Mouse (Mus musculus) lung, postnatal 0 days (tissue): Measurements from ENCODE around the gene Dhx16. TPM values are rescaled to one million over a fixed set of nuclear protein-coding genes. Genes with fewer than 3 reads are reported as not detected.

Experiments used
- ATAC-seq: fragments of 200-750 bp; cut with Nextera tagmentation; 2 replicates; pipeline ENCODE4 v1.8.0; 2017; ENCODE audit warnings: moderate library complexity
- DNase-seq: peaks from one replicate; pipeline ENCODE4 v3.0.0-alpha.2; 2016; ENCODE audit warnings: low spot score
- H3K27ac ChIP-seq: fragments of 300-500 bp; sonication (generic); 2 replicates; pipeline ENCODE4 v1.5.1; 2014; ENCODE audit warnings: antibody characterized with exemption, mild to moderate bottlenecking, low read length, mixed read lengths
- H3K27me3 ChIP-seq: fragments of 300-500 bp; sonication (generic); replicated peaks from 2 replicates; pipeline ENCODE4 v1.6.1; 2014; ENCODE audit warnings: low read length, mixed read lengths; ENCODE audit not compliant: insufficient read depth
- H3K36me3 ChIP-seq: fragments of 300-500 bp; sonication (generic); 2 replicates; pipeline ENCODE4 v1.6.1; 2014; ENCODE audit warnings: low read length, mixed read lengths; ENCODE audit not compliant: insufficient read depth
- H3K4me1 ChIP-seq: fragments of 300-500 bp; sonication (generic); 2 replicates; pipeline ENCODE4 v1.6.1; 2014; ENCODE audit warnings: antibody characterized with exemption, low read depth, low read length, mixed read lengths; ENCODE audit not compliant: insufficient read depth
- H3K4me2 ChIP-seq: fragments of 300-500 bp; sonication (generic); replicated peaks from 2 replicates; pipeline ENCODE4 v1.6.1; 2014; ENCODE audit warnings: low read depth, mild to moderate bottlenecking, low read length, moderate library complexity, mixed read lengths
- H3K4me3 ChIP-seq: fragments of 300-500 bp; sonication (generic); 2 replicates; pipeline ENCODE4 v1.5.1; 2014; ENCODE audit warnings: low read depth, low read length
- H3K9ac ChIP-seq: fragments of 300-500 bp; sonication (generic); replicated peaks from 2 replicates; pipeline ENCODE4 v1.6.1; 2014; ENCODE audit warnings: low read depth, mild to moderate bottlenecking
- H3K9me3 ChIP-seq: fragments of 300-500 bp; sonication (generic); 2 replicates; pipeline ENCODE4 v1.6.1; 2016; ENCODE audit warnings: low read length, mixed read lengths
- CTCF ChIP-seq: IDR thresholded peaks from 2 replicates; pipeline ENCODE4 v1.5.1; 2016; ENCODE audit warnings: antibody characterized with exemption, mild to moderate bottlenecking
- EP300 ChIP-seq: IDR thresholded peaks from 2 replicates; pipeline ENCODE4 v1.6.1; 2016; ENCODE audit warnings: antibody characterized with exemption, mild to moderate bottlenecking, control low read depth
- WGBS: fragments of 180-500 bp; shearing (Covaris S2); extraction: QIAGEN DNeasy Blood & Tissue Kit; methylation state at CpG from one replicate; pipeline ENCODE4 v1.1.7; 2014; 5-methylcytosine and 5-hydroxymethylcytosine counted together
- polyA plus RNA-seq: library from polyadenylated mRNA; unstranded; fragments of >200 nt; fragmentation: Nextera tagmentation; extraction: Ambion mirVana; gene quantifications from 2 replicates; pipeline ENCODE4 v1.2.1, GENCODE M21; 2015

The Dhx16 gene
- polyA plus RNA-seq, 1 experiment from 2014 or later = 22.3 TPM

- no peaks in the 10 kb centered on the region for H3K27me3 ChIP-seq
- ATAC-seq (no peak), DNase-seq (no peak)
- no peaks in the 10 kb centered on the region for H3K9me3 ChIP-seq
- H3K9ac ChIP-seq = no peak overlapping the region
- H3K27ac ChIP-seq = no peak overlapping the region
- no peak overlapping the region for H3K4me2 ChIP-seq
- no peak overlapping the region for H3K4me3 ChIP-seq
- TF ChIP-seq CTCF (no peak), EP300 (no peak)
- H3K4me1 ChIP-seq = peaks cover 6% of the 10 kb centered on the region; the same call in 1 of the 2 replicates
- no peaks in the 10 kb centered on the region for H3K36me3 ChIP-seq
- 86% methylated on average over 1 of the region's 1 CpGs for WGBS
Observed at GRCm38 (mm10) chr17:35859371-35859770, 20.2 kb upstream of the Dhx16 start.

GRCm38 (mm10) chr17:35859835-35860234 is 19.8 kb upstream of the Dhx16 start:
- Histone ChIP-seq H3K9me3 (no peaks in the 10 kb centered on the region), H3K27ac (no peak overlapping the region), H3K36me3 (no peaks in the 10 kb centered on the region), H3K4me2 (no peak overlapping the region), H3K9ac (no peak overlapping the region), H3K4me3 (no peak overlapping the region), H3K27me3 (no peaks in the 10 kb centered on the region), H3K4me1 (peaks cover 6% of the 10 kb centered on the region; the same call in 1 of the 2 replicates)
- no peak for DNase-seq
- ATAC-seq = no peak
- 58% methylated on average over 2 of the region's 2 CpGs for WGBS
- TF ChIP-seq CTCF (no peak), EP300 (no peak)

- WGBS = 4% methylated on average over 12 of the region's 12 CpGs
- H3K36me3 ChIP-seq = no peaks in the 10 kb centered on the region
- H3K27ac ChIP-seq = peak overlapping the region; percentile 87
- H3K27me3 ChIP-seq = no peaks in the 10 kb centered on the region
- peak overlapping the region; percentile 50; the same call in 1 of the 2 replicates for H3K9ac ChIP-seq
- no peak for TF ChIP-seq EP300
- no peak for TF ChIP-seq CTCF
- no peaks in the 10 kb centered on the region for H3K9me3 ChIP-seq
- ATAC-seq (peak; percentile 34), DNase-seq (no peak)
- H3K4me1 ChIP-seq = peaks cover 9% of the 10 kb centered on the region; the same call in 1 of the 2 replicates
- peak overlapping the region; percentile 62 for H3K4me2 ChIP-seq
- H3K4me3 ChIP-seq = peak overlapping the region; percentile 74
Observed at GRCm38 (mm10) chr17:35860831-35861197, 18.8 kb upstream of the Dhx16 start.

- Histone ChIP-seq H3K9me3 (no peaks in the 10 kb centered on the region), H3K27ac (peak within 1 kb of the TSS; percentile 87), H3K27me3 (no peaks in the 10 kb centered on the region), H3K9ac (peak within 1 kb of the TSS; percentile 50; the same call in 1 of the 2 replicates), H3K4me2 (peak within 1 kb of the TSS; percentile 62), H3K4me3 (peak within 1 kb of the TSS; percentile 74), H3K36me3 (no peaks in the 10 kb centered on the region), H3K4me1 (peaks cover 9% of the 10 kb centered on the region; the same call in 1 of the 2 replicates)
- WGBS = under 1% methylated on average over 47 of the region's 47 CpGs
- TF ChIP-seq EP300 = no peak
- TF ChIP-seq CTCF = peak; percentile 73
- DNase-seq = peak; percentile 97
- ATAC-seq = peak; percentile 92
Observed at GRCm38 (mm10) chr17:35861198-35861857, 18.3 kb upstream of the Dhx16 start, which contains the start of gene Nrm. TSS of gene Nrm (plus strand) at chr17:35861318.

GRCm38 (mm10) chr17:35864832-35865353 is 14.7 kb upstream of the Dhx16 start:
- peaks cover 9% of the 10 kb centered on the region; the same call in 1 of the 2 replicates for H3K4me1 ChIP-seq

GRCm38 (mm10) chr17:35865481-35866280 is 13.9 kb upstream of the Dhx16 start, which contains the start of gene Ppp1r18:
TSS of gene Ppp1r18 (plus strand) at chr17:35865593.
- H3K9ac ChIP-seq = peak within 1 kb of the TSS; percentile 68
- H3K36me3 ChIP-seq = no peaks in the 10 kb centered on the region
- peaks cover 5% of the 10 kb centered on the region; the same call in 1 of the 2 replicates for H3K4me1 ChIP-seq
- peak within 1 kb of the TSS; percentile 90 for H3K27ac ChIP-seq
- TF ChIP-seq EP300 (no peak; the same call in none of the 2 replicates), CTCF (no peak)
- WGBS = under 1% methylated on average over 37 of the region's 48 CpGs
- peak within 1 kb of the TSS; percentile 88 for H3K4me2 ChIP-seq
- DNase-seq (peak; percentile 88), ATAC-seq (peak; percentile 43)
- H3K9me3 ChIP-seq = no peaks in the 10 kb centered on the region
- H3K4me3 ChIP-seq = peak within 1 kb of the TSS; percentile 51
- no peaks in the 10 kb centered on the region for H3K27me3 ChIP-seq

More at GRCm38 (mm10) chr17:35864832-35865353, 14.7 kb upstream of the Dhx16 start:
- Histone ChIP-seq H3K4me2 (peak overlapping the region; percentile 88), H3K36me3 (no peaks in the 10 kb centered on the region), H3K4me3 (peak overlapping the region; percentile 51), H3K9ac (peak overlapping the region; percentile 68), H3K9me3 (no peaks in the 10 kb centered on the region), H3K27ac (peak overlapping the region; percentile 90), H3K27me3 (no peaks in the 10 kb centered on the region)
- WGBS = 35% methylated on average over 10 of the region's 10 CpGs
- DNase-seq (no peak), ATAC-seq (no peak)
- TF ChIP-seq EP300 = no peak
- no peak for TF ChIP-seq CTCF
